Mouse (Mus musculus): ENCODE results near the gene Sf3b3. TPM values are rescaled to one million over a fixed set of nuclear protein-coding genes. Genes with fewer than 3 reads are reported as not detected.

Gene Sf3b3
- 100 to 1,000 TPM; 159 to 166 TPM for total RNA-seq (2023)

GRCm38 (mm10) chr8:110846405-110847170 lies at the start of gene Sf3b3, which contains the start of gene Cog4:
Gene Sf3b3 (minus strand): TSS chr8:110846787.
Gene Cog4 (plus strand): TSS chr8:110846600.

GRCm38 (mm10) chr8:110805669-110806068 lies 40.9 kb downstream of the Sf3b3 start, which contains the start of gene Il34:
Gene Il34 (minus strand): TSS chr8:110805924.

Other genes with a start within 250 kb of the Sf3b3 start
- gene Vac14, start 228.2 kb downstream of the Sf3b3 start, total RNA-seq (2023), result 10 to 100 TPM; 50.8 to 55.4 TPM
- 1 to 10 TPM; 4.3 TPM for gene Mtss1l, start 125.3 kb downstream of the Sf3b3 start, total RNA-seq (2023)
- not detected for gene Il34, start 40.9 kb downstream of the Sf3b3 start, total RNA-seq (2023)
- 10 to 100 TPM; 60.9 to 76.2 TPM for gene Cog4, start 187 bp downstream of the Sf3b3 start, total RNA-seq (2023)
- gene Fuk, start 55.7 kb upstream of the Sf3b3 start, total RNA-seq (2023), result 10 to 100 TPM; 12.2 to 15.7 TPM
- 10 to 100 TPM; 12.0 to 13.1 TPM for gene St3gal2, start 73.1 kb upstream of the Sf3b3 start, total RNA-seq (2023)
- 10 to 100 TPM; 68.3 to 70.0 TPM for gene Ddx19a, start 151.0 kb upstream of the Sf3b3 start, total RNA-seq (2023)
- 10 to 100 TPM; 17.3 to 20.2 TPM for gene Ddx19b, start 185.0 kb upstream of the Sf3b3 start, total RNA-seq (2023)
- 10 to 100 TPM; 46.1 to 58.0 TPM for gene Aars, start 186.4 kb upstream of the Sf3b3 start, total RNA-seq (2023)
- gene Exosc6, start 209.6 kb upstream of the Sf3b3 start, total RNA-seq (2023), result 10 to 100 TPM; 14.8 to 16.0 TPM
- gene Clec18a, start 245.6 kb upstream of the Sf3b3 start, total RNA-seq (2023), result not detected
- 10 to 100 TPM; 21.6 to 28.1 TPM for gene Pdpr, start 247.8 kb upstream of the Sf3b3 start, total RNA-seq (2023)